Mouse (Mus musculus) myocyte (in vitro differentiated cells): ENCODE measurements around the gene Lsr.

ENCODE experiments used
- E2F4 ChIP-seq: IDR thresholded peaks from one replicate; pipeline ENCODE4 v1.6.1; 2011; ENCODE audit warnings: mild to moderate bottlenecking, control low read depth, moderate library complexity; ENCODE audit not compliant: insufficient read depth
- POLR2A ChIP-seq: IDR thresholded peaks from one replicate; pipeline ENCODE4 v1.6.1; 2011; ENCODE audit warnings: low read depth, mild to moderate bottlenecking, control low read depth, moderate library complexity; ENCODE audit not compliant: insufficient read length

GRCm38 (mm10) chr7:30964366-30964765, 8.9 kb downstream of the Lsr start:
- TF ChIP-seq POLR2A: no peak
- TF ChIP-seq E2F4: no peak
